Mouse (Mus musculus): ENCODE data around the gene Scg2. TPM values are rescaled to one million over a fixed set of nuclear protein-coding genes. Genes with fewer than 3 reads are reported as not detected.

Gene Scg2
- polyA plus RNA-seq, 1 experiment from 2014 or later: 9.3 TPM

DNA sequence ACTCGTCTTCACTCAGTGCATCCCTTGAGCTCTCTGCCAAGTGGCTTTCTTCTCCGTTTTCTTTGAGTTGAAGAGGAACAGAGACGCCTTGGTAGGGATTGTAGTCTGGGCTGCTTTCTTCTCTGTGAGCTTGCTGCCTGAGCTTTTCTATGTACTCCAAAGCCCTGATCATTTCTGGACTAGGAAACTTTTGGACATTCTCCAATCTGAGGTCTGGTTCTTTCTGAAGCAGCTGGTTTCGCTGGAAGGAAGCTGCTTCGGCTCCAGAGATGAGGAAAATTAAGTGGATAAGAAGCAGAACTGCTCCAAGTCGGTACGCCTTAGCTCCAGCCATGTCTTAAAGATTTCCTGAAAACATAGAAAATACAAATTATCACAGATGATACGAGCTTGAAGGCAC is 3.2 kb downstream of the Scg2 start:
- no peaks in the 10 kb centered on the region for H3K36me3 ChIP-seq (ENCODE audit: control insufficient read depth, insufficient read depth, low read length)
- no peak overlapping the region for H3K27ac ChIP-seq (replicated peaks)
- H3K9ac ChIP-seq (ENCODE audit: low read length): no peak overlapping the region
- no peak overlapping the region for H3K4me3 ChIP-seq (ENCODE audit: low read depth, low read length)
- no peaks in the 10 kb centered on the region for H3K27me3 ChIP-seq (ENCODE audit: control insufficient read depth, insufficient read depth, low read length)
- ATAC-seq (ENCODE audit: low FRiP score, low TSS enrichment): no peak
- TF ChIP-seq CTCF (IDR thresholded peaks at IDR 0.05; ENCODE audit: low read depth): no peak
- no peak for DNase-seq (ENCODE audit: low spot score)
- H3K4me1 ChIP-seq (replicated peaks; ENCODE audit: control insufficient read depth, insufficient read depth): no peaks in the 10 kb centered on the region
- WGBS: 76% methylated on average over 8 of the region's 8 CpGs
- H3K9me3 ChIP-seq (ENCODE audit: control insufficient read depth, low read length): no peaks in the 10 kb centered on the region
- no peak overlapping the region for H3K4me2 ChIP-seq (replicated peaks; ENCODE audit: low read depth)

GRCm38 (mm10) chr1:79429058-79429457 is 10.9 kb downstream of the Scg2 start:
- ATAC-seq (ENCODE audit: low FRiP score, low TSS enrichment): no peak
- WGBS: 65% methylated on average over 5 of the region's 5 CpGs
- no peak overlapping the region for H3K4me2 ChIP-seq (replicated peaks; ENCODE audit: low read depth)
- no peak overlapping the region for H3K4me3 ChIP-seq (ENCODE audit: low read depth, low read length)
- no peak for DNase-seq (ENCODE audit: low spot score)
- no peaks in the 10 kb centered on the region for H3K9me3 ChIP-seq (ENCODE audit: control insufficient read depth, low read length)
- H3K9ac ChIP-seq (ENCODE audit: low read length): no peak overlapping the region
- H3K27me3 ChIP-seq (ENCODE audit: control insufficient read depth, insufficient read depth, low read length): no peaks in the 10 kb centered on the region
- TF ChIP-seq CTCF (IDR thresholded peaks at IDR 0.05; ENCODE audit: low read depth) (no peak), EP300 (optimal IDR thresholded peaks at IDR 0.05) (no peak)
- H3K4me1 ChIP-seq (replicated peaks; ENCODE audit: control insufficient read depth, insufficient read depth): no peaks in the 10 kb centered on the region
- H3K27ac ChIP-seq (replicated peaks): no peak overlapping the region
- H3K36me3 ChIP-seq (ENCODE audit: control insufficient read depth, insufficient read depth, low read length): no peaks in the 10 kb centered on the region

DNA sequence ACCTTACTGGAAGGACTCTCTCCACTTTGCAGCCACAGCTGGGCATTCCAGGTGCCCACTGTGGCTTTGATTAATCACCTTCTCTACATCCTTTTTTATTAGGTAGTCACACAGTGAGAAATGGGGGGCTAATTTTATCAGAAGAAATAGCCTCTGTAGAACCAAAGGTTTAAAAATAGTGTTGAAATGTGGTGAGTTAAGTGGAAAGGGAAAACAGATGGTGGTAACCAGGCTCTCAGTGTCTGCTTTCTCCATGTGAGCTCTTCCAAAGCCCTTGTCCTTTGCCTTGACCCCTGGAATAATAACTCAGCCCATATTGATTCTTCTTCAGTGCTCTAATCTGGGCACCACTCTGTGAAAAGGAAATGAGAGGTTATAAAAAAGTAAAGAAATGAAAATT is 24.4 kb downstream of the Scg2 start:
- Histone ChIP-seq H3K4me1 (replicated peaks; ENCODE audit: control insufficient read depth, insufficient read depth) (no peaks in the 10 kb centered on the region), H3K4me2 (replicated peaks; ENCODE audit: low read depth) (no peak overlapping the region), H3K27me3 (ENCODE audit: control insufficient read depth, insufficient read depth, low read length) (no peaks in the 10 kb centered on the region), H3K9me3 (ENCODE audit: control insufficient read depth, low read length) (no peaks in the 10 kb centered on the region), H3K27ac (replicated peaks) (no peak overlapping the region), H3K36me3 (ENCODE audit: control insufficient read depth, insufficient read depth, low read length) (no peaks in the 10 kb centered on the region), H3K4me3 (ENCODE audit: low read depth, low read length) (no peak overlapping the region), H3K9ac (ENCODE audit: low read length) (no peak overlapping the region)
- TF ChIP-seq EP300 (optimal IDR thresholded peaks at IDR 0.05): no peak
- TF ChIP-seq CTCF (IDR thresholded peaks at IDR 0.05; ENCODE audit: low read depth): no peak
- no peak for ATAC-seq (ENCODE audit: low FRiP score, low TSS enrichment)
- no peak for DNase-seq (ENCODE audit: low spot score)

GRCm38 (mm10) chr1:79406337-79406942 is 33.5 kb downstream of the Scg2 start:
- ATAC-seq (ENCODE audit: low FRiP score, low TSS enrichment): no peak
- Histone ChIP-seq H3K27ac (replicated peaks) (no peak overlapping the region), H3K36me3 (ENCODE audit: control insufficient read depth, insufficient read depth, low read length) (no peaks in the 10 kb centered on the region), H3K4me3 (ENCODE audit: low read depth, low read length) (no peak overlapping the region), H3K27me3 (ENCODE audit: control insufficient read depth, insufficient read depth, low read length) (no peaks in the 10 kb centered on the region), H3K9ac (ENCODE audit: low read length) (no peak overlapping the region), H3K4me2 (replicated peaks; ENCODE audit: low read depth) (no peak overlapping the region), H3K9me3 (ENCODE audit: control insufficient read depth, low read length) (no peaks in the 10 kb centered on the region), H3K4me1 (replicated peaks; ENCODE audit: control insufficient read depth, insufficient read depth) (no peaks in the 10 kb centered on the region)
- no peak for DNase-seq (ENCODE audit: low spot score)
- TF ChIP-seq CTCF (IDR thresholded peaks at IDR 0.05; ENCODE audit: low read depth) (no peak), EP300 (optimal IDR thresholded peaks at IDR 0.05) (no peak)
- WGBS: 72% methylated on average over 7 of the region's 7 CpGs

GRCm38 (mm10) chr1:79401090-79402012 is 38.6 kb downstream of the Scg2 start:
- H3K9me3 ChIP-seq (ENCODE audit: control insufficient read depth, low read length): no peaks in the 10 kb centered on the region
- no peak overlapping the region for H3K27ac ChIP-seq (replicated peaks)
- WGBS: 52% methylated on average over 10 of the region's 10 CpGs
- DNase-seq (ENCODE audit: low spot score): no peak
- H3K27me3 ChIP-seq (ENCODE audit: control insufficient read depth, insufficient read depth, low read length): no peaks in the 10 kb centered on the region
- no peaks in the 10 kb centered on the region for H3K36me3 ChIP-seq (ENCODE audit: control insufficient read depth, insufficient read depth, low read length)
- ATAC-seq (ENCODE audit: low FRiP score, low TSS enrichment): no peak
- H3K4me2 ChIP-seq (replicated peaks; ENCODE audit: low read depth): no peak overlapping the region
- H3K9ac ChIP-seq (ENCODE audit: low read length): no peak overlapping the region
- no peaks in the 10 kb centered on the region for H3K4me1 ChIP-seq (replicated peaks; ENCODE audit: control insufficient read depth, insufficient read depth)
- no peak overlapping the region for H3K4me3 ChIP-seq (ENCODE audit: low read depth, low read length)
- TF ChIP-seq CTCF (IDR thresholded peaks at IDR 0.05; ENCODE audit: low read depth) (no peak), EP300 (optimal IDR thresholded peaks at IDR 0.05) (no peak)

- no peak overlapping the region for H3K9ac ChIP-seq (ENCODE audit: low read length)
- TF ChIP-seq EP300 (optimal IDR thresholded peaks at IDR 0.05) (no peak), CTCF (IDR thresholded peaks at IDR 0.05; ENCODE audit: low read depth) (no peak)
- DNase-seq (ENCODE audit: low spot score): no peak
- no peak overlapping the region for H3K4me3 ChIP-seq (ENCODE audit: low read depth, low read length)
- no peak overlapping the region for H3K4me2 ChIP-seq (replicated peaks; ENCODE audit: low read depth)
- H3K9me3 ChIP-seq (ENCODE audit: control insufficient read depth, low read length): no peaks in the 10 kb centered on the region
- H3K36me3 ChIP-seq (ENCODE audit: control insufficient read depth, insufficient read depth, low read length): no peaks in the 10 kb centered on the region
- H3K4me1 ChIP-seq (replicated peaks; ENCODE audit: control insufficient read depth, insufficient read depth): no peaks in the 10 kb centered on the region
- WGBS: 44% methylated on average over 5 of the region's 5 CpGs
- ATAC-seq (ENCODE audit: low FRiP score, low TSS enrichment): no peak
- H3K27ac ChIP-seq (replicated peaks): no peak overlapping the region
- H3K27me3 ChIP-seq (ENCODE audit: control insufficient read depth, insufficient read depth, low read length): no peaks in the 10 kb centered on the region
Measured at GRCm38 (mm10) chr1:79400284-79400683, 39.6 kb downstream of the Scg2 start.

Other genes starting within 250 kb of the Scg2 start
- 0.94 and 1.4 TPM in 2 replicates for gene Ap1s3, start 231.9 kb upstream of the Scg2 start, polyA plus RNA-seq (2015; fragmentation: Nextera tagmentation; extraction: Ambion mirVana)